In the genomic region with DNA sequence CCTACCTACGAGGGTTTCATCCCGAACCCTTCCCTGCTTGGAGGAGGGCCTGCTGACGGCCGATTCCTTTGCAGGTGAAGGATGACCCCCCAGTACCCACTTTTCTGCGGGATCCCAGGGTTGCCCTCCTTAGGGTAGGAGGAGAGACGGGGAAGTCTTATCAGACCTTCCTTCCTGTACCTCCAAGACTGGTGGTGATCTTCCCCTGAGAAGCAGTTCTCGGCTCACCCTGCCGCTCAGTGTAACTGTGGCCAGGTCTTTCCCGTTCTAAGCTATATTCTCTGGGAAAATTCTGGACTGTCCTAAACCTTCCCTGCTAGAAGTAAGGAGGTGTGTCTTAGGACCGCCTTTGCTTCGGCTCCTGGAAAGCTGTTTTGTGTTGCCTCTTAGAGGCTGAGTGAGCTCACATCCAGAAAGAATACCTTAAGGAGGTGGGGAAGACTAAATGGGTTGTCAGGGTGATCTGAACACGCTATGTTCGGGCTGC, we compare ENCODE assay signal across 8 mouse cellular contexts. TPM values are rescaled to one million over a fixed set of nuclear protein-coding genes. Genes with fewer than 3 reads are reported as not detected.
DNase-seq lines count a peak whose midpoint lies in the region; ATAC-seq and TF ChIP-seq lines count a peak whose summit lies in the region.

No protein-coding gene starts in this region.

- peak overlapping the region; percentile 97 for H3K27ac ChIP-seq in spleen, adult 2 months (ENCODE audit: insufficient read depth, low read length)
- H3K27ac ChIP-seq in embryonic facial prominence, embryonic 13.5 days = peak overlapping the region; percentile 100
- peak overlapping the region; percentile 96 for H3K27ac ChIP-seq in intestine, embryonic 15.5 days

- no peak for TF ChIP-seq POLR2A in spleen, adult 2 months (IDR thresholded peaks at IDR 0.05; ENCODE audit: low read depth, low read length)

- WGBS in spleen, adult 2 months = under 1% methylated on average over 13 of the region's 13 CpGs
- WGBS in embryonic facial prominence, embryonic 13.5 days = under 1% methylated on average over 13 of the region's 13 CpGs
- 2% methylated on average over 13 of the region's 13 CpGs for WGBS in intestine, embryonic 15.5 days

- peak; percentile 10 for ATAC-seq in embryonic facial prominence, embryonic 13.5 days (ENCODE audit: insufficient number of reproducible peaks, insufficient read depth, low FRiP score, low TSS enrichment, low read depth)
- ATAC-seq in intestine, embryonic 15.5 days = peak; percentile 29
- ATAC-seq in monocyte, adult 5-6 weeks (replicated peaks; ENCODE audit: insufficient number of reproducible peaks, low FRiP score, low TSS enrichment, poor library complexity, severe bottlenecking) = peak; percentile 11

- H3K36me3 ChIP-seq in spleen, adult 2 months (ENCODE audit: control insufficient read depth, insufficient read depth, low read length) = peaks cover 12% of the 10 kb centered on the region
- H3K36me3 ChIP-seq in embryonic facial prominence, embryonic 13.5 days = peaks cover 23% of the 10 kb centered on the region
- H3K36me3 ChIP-seq in intestine, embryonic 15.5 days = peaks cover 11% of the 10 kb centered on the region

- no peaks in the 10 kb centered on the region for H3K27me3 ChIP-seq in spleen, adult 2 months (ENCODE audit: control insufficient read depth, insufficient read depth, low read length)
- no peaks in the 10 kb centered on the region for H3K27me3 ChIP-seq in embryonic facial prominence, embryonic 13.5 days
- H3K27me3 ChIP-seq in intestine, embryonic 15.5 days (replicated peaks) = no peaks in the 10 kb centered on the region

- DNase-seq in spleen, adult 2 months (ENCODE audit: low read depth in 1 of 2, low spot score in 2 of 2) = no peak
- DNase-seq in spleen, adult 18-20 months = no peak
- no peak for DNase-seq in thymus, adult 18-20 months
- no peak for DNase-seq in right cerebral cortex, postnatal 14 days
- DNase-seq in cerebellum, adult 9-10 months = no peak

- peak overlapping the region; percentile 88 for H3K4me3 ChIP-seq in spleen, adult 2 months (ENCODE audit: extremely low read depth, insufficient read depth, insufficient read length)
- H3K4me3 ChIP-seq in embryonic facial prominence, embryonic 13.5 days = peak overlapping the region; percentile 87
- H3K4me3 ChIP-seq in intestine, embryonic 15.5 days (replicated peaks) = peak overlapping the region; percentile 79

- no peaks in the 10 kb centered on the region for H3K9me3 ChIP-seq in embryonic facial prominence, embryonic 13.5 days
- no peaks in the 10 kb centered on the region for H3K9me3 ChIP-seq in intestine, embryonic 15.5 days

- TF ChIP-seq CTCF in spleen, adult 2 months (IDR thresholded peaks at IDR 0.05; ENCODE audit: extremely low read depth, insufficient read depth, insufficient read length, insufficient replicate concordance) = no peak

- H3K4me1 ChIP-seq in spleen, adult 2 months (ENCODE audit: control insufficient read depth, insufficient read depth, insufficient read length) = peaks cover 6% of the 10 kb centered on the region; the same call in 1 of the 2 replicates
- H3K4me1 ChIP-seq in embryonic facial prominence, embryonic 13.5 days = peaks cover 27% of the 10 kb centered on the region
- peaks cover 19% of the 10 kb centered on the region for H3K4me1 ChIP-seq in intestine, embryonic 15.5 days (replicated peaks)

- H3K9ac ChIP-seq in embryonic facial prominence, embryonic 13.5 days = peak overlapping the region; percentile 88
- peak overlapping the region; percentile 64 for H3K9ac ChIP-seq in intestine, embryonic 15.5 days

- H3K4me2 ChIP-seq in embryonic facial prominence, embryonic 13.5 days = peak overlapping the region; percentile 72
- H3K4me2 ChIP-seq in intestine, embryonic 15.5 days (replicated peaks) = peak overlapping the region; percentile 68

RNA-seq across cellular contexts. Expression of a gene that starts 0.5 kb away (rescaled TPM):
- polyA plus RNA-seq in spleen, adult 2 months (2012; rRNA removed) = 6.6 and 7.7 TPM in 2 replicates
- 53.5 and 57.6 TPM in 2 replicates for polyA plus RNA-seq in embryonic facial prominence, embryonic 13.5 days (2015; fragmentation: Nextera tagmentation; extraction: Ambion mirVana)
- 72.8 and 73.2 TPM in 2 replicates for polyA plus RNA-seq in intestine, embryonic 15.5 days (2015; fragmentation: Nextera tagmentation; extraction: Ambion mirVana)
- 106 to 120 TPM (median 118 TPM) in 3 replicates for total RNA-seq in monocyte, adult 5-6 weeks (2017)

RNA-seq across cellular contexts. Expression of a gene that starts 0.6 kb away (rescaled TPM):
- 80.3 and 93.1 TPM in 2 replicates for polyA plus RNA-seq in spleen, adult 2 months (2012; rRNA removed)
- polyA plus RNA-seq in embryonic facial prominence, embryonic 13.5 days (2015; fragmentation: Nextera tagmentation; extraction: Ambion mirVana) = 16.0 and 18.9 TPM in 2 replicates
- 11.2 and 12.5 TPM in 2 replicates for polyA plus RNA-seq in intestine, embryonic 15.5 days (2015; fragmentation: Nextera tagmentation; extraction: Ambion mirVana)
- total RNA-seq in monocyte, adult 5-6 weeks (2017) = 23.0 to 41.0 TPM (median 25.3 TPM) in 3 replicates

RNA-seq across cellular contexts. Expression of a gene that starts 22.4 kb away (rescaled TPM):
- 0.29 and 0.42 TPM in 2 replicates for polyA plus RNA-seq in spleen, adult 2 months (2012; rRNA removed)
- polyA plus RNA-seq in embryonic facial prominence, embryonic 13.5 days (2015; fragmentation: Nextera tagmentation; extraction: Ambion mirVana) = 2.9 TPM in 2 replicates
- polyA plus RNA-seq in intestine, embryonic 15.5 days (2015; fragmentation: Nextera tagmentation; extraction: Ambion mirVana) = 3.8 and 4.1 TPM in 2 replicates
- 0.39 TPM in 1 of 3 replicates, not detected in the others for total RNA-seq in monocyte, adult 5-6 weeks (2017)

RNA-seq across cellular contexts. Expression of a gene that starts 41.0 kb away (rescaled TPM):
- 107 and 121 TPM in 2 replicates for polyA plus RNA-seq in spleen, adult 2 months (2012; rRNA removed)
- polyA plus RNA-seq in embryonic facial prominence, embryonic 13.5 days (2015; fragmentation: Nextera tagmentation; extraction: Ambion mirVana) = 1.3 and 2.9 TPM in 2 replicates
- 3.5 and 4.4 TPM in 2 replicates for polyA plus RNA-seq in intestine, embryonic 15.5 days (2015; fragmentation: Nextera tagmentation; extraction: Ambion mirVana)
- 5.9 TPM in 1 of 3 replicates, not detected in the others for total RNA-seq in monocyte, adult 5-6 weeks (2017)

RNA-seq across cellular contexts. Expression of a gene that starts 44.4 kb away (rescaled TPM):
- 8.5 and 10.6 TPM in 2 replicates for polyA plus RNA-seq in spleen, adult 2 months (2012; rRNA removed)
- polyA plus RNA-seq in embryonic facial prominence, embryonic 13.5 days (2015; fragmentation: Nextera tagmentation; extraction: Ambion mirVana) = 0.08 and 0.30 TPM in 2 replicates
- polyA plus RNA-seq in intestine, embryonic 15.5 days (2015; fragmentation: Nextera tagmentation; extraction: Ambion mirVana) = 36.3 and 38.9 TPM in 2 replicates
- total RNA-seq in monocyte, adult 5-6 weeks (2017) = 0.95 to 2.9 TPM (median 2.3 TPM) in 3 replicates
